Mouse (Mus musculus): ENCODE data around the gene Tpm3.

DNA sequence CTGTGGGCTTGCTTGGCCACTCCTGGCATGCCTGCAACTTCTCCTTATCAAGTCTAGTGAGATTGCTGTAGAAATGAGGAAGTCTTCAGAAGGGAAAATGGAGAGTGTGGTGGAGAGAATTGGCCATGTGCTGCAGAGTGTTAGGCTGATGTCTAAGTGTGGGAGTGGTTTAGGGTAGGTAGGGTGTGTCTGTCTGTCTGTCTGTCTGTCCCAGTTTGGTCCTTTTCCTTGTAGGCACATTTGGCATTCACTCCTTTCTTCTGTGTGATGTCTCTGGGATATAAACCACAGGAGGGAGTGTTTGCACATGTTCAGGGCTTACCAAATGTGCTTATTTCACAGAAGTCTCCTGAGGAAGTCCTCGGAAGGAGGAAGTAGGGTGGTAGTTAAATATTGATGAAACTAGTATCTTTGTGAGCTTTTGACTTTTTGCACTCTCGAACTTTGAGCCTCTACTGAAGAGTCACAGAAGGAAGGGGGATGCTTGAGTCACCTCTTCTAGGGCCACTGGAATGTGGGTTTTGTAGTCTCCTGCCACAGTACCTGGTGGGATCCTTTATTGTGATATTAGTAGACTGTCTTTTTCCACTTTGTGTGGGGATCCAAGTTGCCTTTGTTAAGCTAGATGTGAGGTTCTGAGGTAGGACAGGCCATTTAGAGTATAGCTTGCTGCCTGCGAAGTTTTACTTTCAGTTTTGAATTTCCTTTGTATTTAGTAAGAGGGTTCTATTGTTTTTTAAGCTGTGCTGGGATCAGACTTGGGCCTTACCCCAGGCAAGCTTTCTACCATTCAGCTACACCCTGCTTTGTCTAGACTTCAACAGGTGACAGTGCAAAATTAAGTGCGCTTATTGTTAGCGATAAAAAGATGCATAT, 9.2 kb downstream of the Tpm3 start:
- no peak for TF ChIP-seq CTCF (IDR thresholded peaks at IDR 0.05; ENCODE audit: control insufficient read depth, insufficient read depth, insufficient replicate concordance, low read depth, low read length)
- no peak for TF ChIP-seq POLR2A (IDR thresholded peaks at IDR 0.05; ENCODE audit: control insufficient read depth, low read depth, low read length)
